Mouse (Mus musculus) CD4-positive naive resting alpha-beta T cell, adult 76 days (primary cell): ENCODE data around the gene Arhgap15. TPM values are rescaled to one million over a fixed set of nuclear protein-coding genes. Genes with fewer than 3 reads are reported as not detected.

Experiments
- total RNA-seq: library from RNA; stranded (reverse); gene quantifications from one replicate; pipeline ENCODE4 v1.2.4, GENCODE M21; 2023

Gene Arhgap15
- total RNA-seq, result 354 TPM

DNA sequence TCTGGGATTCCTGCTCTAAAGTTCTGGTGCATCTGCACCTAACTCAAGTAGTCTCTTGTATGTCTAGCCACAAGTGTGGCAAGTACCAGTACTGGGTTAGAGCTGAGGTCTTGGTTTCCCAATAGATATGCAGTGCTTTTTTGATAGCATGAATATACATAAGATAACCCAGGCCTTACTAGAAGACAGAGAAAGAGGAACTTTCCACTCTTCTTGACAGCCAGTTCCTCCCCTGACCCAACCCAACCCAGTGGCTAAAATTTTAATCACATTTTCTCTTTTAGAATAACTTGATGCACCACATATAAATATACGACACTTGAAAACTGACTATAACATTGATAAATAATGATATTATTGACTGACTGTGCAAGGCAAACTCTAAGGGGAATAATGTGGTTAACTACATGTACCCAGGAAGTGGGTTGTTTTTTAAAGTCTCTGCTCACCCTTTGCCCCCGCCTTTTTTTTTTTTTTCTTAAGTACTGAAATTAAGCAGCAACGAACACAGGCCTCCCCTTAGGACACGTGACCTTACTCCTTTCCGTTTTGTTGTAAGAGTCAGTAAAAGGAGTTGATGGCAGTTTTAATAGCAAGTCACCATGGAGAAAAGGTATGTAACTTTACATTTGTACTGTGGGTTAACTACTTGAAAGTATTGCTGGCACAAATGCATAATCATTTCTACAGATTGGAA, at the start of gene Arhgap15:
TSS of gene Arhgap15 (plus strand) at position 538 of the 697 bp plus-strand sequence.

Other genes with a start within 250 kb of the Arhgap15 start
- 2.5 TPM for gene Kynu, start 193.5 kb upstream of the Arhgap15 start, total RNA-seq